14 mouse cellular contexts compared by ENCODE assay signal in the genomic region with DNA sequence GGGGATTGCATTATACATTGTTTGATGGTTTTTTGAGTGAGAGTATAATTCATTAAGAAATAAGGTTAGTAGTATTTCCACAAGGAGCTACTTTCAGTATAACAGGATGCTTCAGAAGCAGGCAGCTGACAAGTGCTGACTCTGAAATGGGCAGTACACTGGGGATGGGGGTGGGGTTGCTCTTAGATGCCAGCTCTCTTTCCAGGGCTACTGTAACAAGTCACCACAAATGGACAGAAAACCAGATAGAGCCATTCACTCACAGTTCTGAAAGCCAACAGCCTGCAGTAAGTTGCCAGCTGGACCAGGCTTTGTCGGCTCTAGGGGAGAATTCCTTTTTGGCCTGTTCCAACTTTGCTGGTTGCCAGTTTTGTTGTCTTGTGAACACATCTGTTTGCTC.
DNase-seq lines count a peak whose midpoint lies in the region; ATAC-seq and TF ChIP-seq lines count a peak whose summit lies in the region.
"Had no signal": no experiment of that assay in that cellular context is flagged by ENCODE, and none has a peak within 500 bp of the region (broad histone marks: within the 10 kb centered on the region; RNA-seq: fewer than 3 reads in every experiment).

No protein-coding gene starts in this region.

- TF ChIP-seq CTCF in gastrocnemius, adult 2 months (IDR thresholded peaks at IDR 0.05): no peak
- no peak for TF ChIP-seq CTCF in layer of hippocampus, adult 2 months (conservative IDR thresholded peaks at IDR 0.05)

- H3K4me3 ChIP-seq in gastrocnemius, adult 2 months: no peak overlapping the region
- H3K4me3 ChIP-seq in layer of hippocampus, adult 2 months: no peak overlapping the region
- H3K4me3 ChIP-seq: erythroblast, embryonic 14.5 days; midbrain, embryonic 12.5 days had no signal

- no peak overlapping the region for H3K27ac ChIP-seq in gastrocnemius, adult 2 months
- H3K27ac ChIP-seq in layer of hippocampus, adult 2 months: no peak overlapping the region
- H3K27ac ChIP-seq: midbrain, embryonic 12.5 days; stomach, postnatal 0 days had no signal

- ATAC-seq in erythroid progenitor cell, adult 5-6 weeks (replicated peaks; ENCODE audit: low FRiP score, poor library complexity, severe bottlenecking): no peak
- ATAC-seq: Patski had no signal

- intact Hi-C loops in gastrocnemius, adult 2 months (cut with DNase I): no loop called here

- peak; percentile 40 for DNase-seq in adrenal gland, postnatal 10 days
- DNase-seq in adrenal gland, adult (ENCODE audit: inconsistent age in 2 of 2, low spot score in 1 of 2): no peak
- DNase-seq in gastrocnemius, adult 2 months: peak; percentile 41
- DNase-seq in gastrocnemius, adult 8-10 months (ENCODE audit: low spot score in 2 of 2): no peak
- peak; percentile 13 to 23 for DNase-seq in layer of hippocampus, postnatal 10 days (ENCODE audit: low spot score in 2 of 2)
- DNase-seq in layer of hippocampus, adult 2 months (ENCODE audit: low spot score in 2 of 2): no peak
- DNase-seq in adipocyte (ENCODE audit: low spot score): peak; percentile 52
- DNase-seq: spleen, adult 18-20 months; thymus, postnatal 25 days had no signal

Comparison
In these comparisons a context has a peak if more than half of its experiments do, and no peak if none do; other contexts are left out.
1. DNase-seq: peak in adrenal gland, postnatal 10 days (single experiment), gastrocnemius, adult 2 months (single experiment), layer of hippocampus, postnatal 10 days (2 of 2) and adipocyte (single experiment); none in adrenal gland, adult (0 of 2), gastrocnemius, adult 8-10 months (0 of 2) and layer of hippocampus, adult 2 months (0 of 2).